Mouse (Mus musculus): ENCODE measurements around the gene Bcl2a1d. TPM values are rescaled to one million over a fixed set of nuclear protein-coding genes. Genes with fewer than 3 reads are reported as not detected.
"Not testable (repeated sequence)": the region's sequence is repeated elsewhere in the genome, so short reads cannot be mapped to it uniquely, and the experiment has no call there.

Bcl2a1d gene
- polyA plus RNA-seq, 1 experiment from 2014 or later, result 18.2 TPM

GRCm38 (mm10) chr9:88719989-88720537, 11.7 kb downstream of the Bcl2a1d start, which contains the start of gene Mthfsl:
Mthfsl (minus strand) TSS chr9:88720296.
- not testable (repeated sequence) for H3K27me3 ChIP-seq (replicated peaks; ENCODE audit: insufficient read depth, low read length); H3K9me3 ChIP-seq (ENCODE audit: low read length); H3K4me1 ChIP-seq (ENCODE audit: insufficient read depth, low read depth, low read length); H3K9ac ChIP-seq (replicated peaks; ENCODE audit: low read depth); H3K36me3 ChIP-seq (ENCODE audit: insufficient read depth, low read length); H3K27ac ChIP-seq (ENCODE audit: low read length)
- DNase-seq (ENCODE audit: low spot score), result peak; percentile 87
- 8% methylated on average over 11 of the region's 12 CpGs for WGBS
- Histone ChIP-seq H3K4me3 (ENCODE audit: low read depth, low read length) (peak within 1 kb of the TSS; percentile 29), H3K4me2 (replicated peaks; ENCODE audit: low read depth, low read length) (peak within 1 kb of the TSS; percentile 48)
- peak; percentile 32 for TF ChIP-seq CTCF (IDR thresholded peaks at IDR 0.05)
- peak; percentile 78 for ATAC-seq

- WGBS, result 10% methylated on average over 11 of the region's 46 CpGs
- peak overlapping the region; percentile 26; the same call in 1 of the 2 replicates for H3K4me3 ChIP-seq (ENCODE audit: low read depth, low read length)
These were observed 12.4 kb downstream of the Bcl2a1d start for GRCm38 (mm10) chr9:88719073-88719921.

GRCm38 (mm10) chr9:88718593-88718992, 13.1 kb downstream of the Bcl2a1d start:
- 62% methylated on average over 5 of the region's 5 CpGs for WGBS
- not testable (repeated sequence) for H3K27me3 ChIP-seq (replicated peaks; ENCODE audit: insufficient read depth, low read length); DNase-seq (ENCODE audit: low spot score); H3K4me3 ChIP-seq (ENCODE audit: low read depth, low read length); H3K4me1 ChIP-seq (ENCODE audit: insufficient read depth, low read depth, low read length); H3K9me3 ChIP-seq (ENCODE audit: low read length); H3K9ac ChIP-seq (replicated peaks; ENCODE audit: low read depth); H3K36me3 ChIP-seq (ENCODE audit: insufficient read depth, low read length); H3K27ac ChIP-seq (ENCODE audit: low read length); ATAC-seq
- peak overlapping the region; percentile 40; the same call in 1 of the 2 replicates for H3K4me2 ChIP-seq (replicated peaks; ENCODE audit: low read depth, low read length)

More at GRCm38 (mm10) chr9:88719073-88719921, 12.4 kb downstream of the Bcl2a1d start:
- H3K9me3 ChIP-seq (ENCODE audit: low read length); H3K9ac ChIP-seq (replicated peaks; ENCODE audit: low read depth); H3K4me1 ChIP-seq (ENCODE audit: insufficient read depth, low read depth, low read length); H3K27ac ChIP-seq (ENCODE audit: low read length); H3K36me3 ChIP-seq (ENCODE audit: insufficient read depth, low read length); H3K27me3 ChIP-seq (replicated peaks; ENCODE audit: insufficient read depth, low read length): not testable (repeated sequence)
- peak; percentile 92 for ATAC-seq
- peak; percentile 38 for DNase-seq (ENCODE audit: low spot score)
- H3K4me2 ChIP-seq (replicated peaks; ENCODE audit: low read depth, low read length), result peak overlapping the region; percentile 40; the same call in 1 of the 2 replicates

GRCm38 (mm10) chr9:88718140-88718539, 13.6 kb downstream of the Bcl2a1d start:
- peak; percentile 43 for TF ChIP-seq CTCF (IDR thresholded peaks at IDR 0.05)
- DNase-seq (ENCODE audit: low spot score), result peak; percentile 11
- not testable (repeated sequence) for H3K36me3 ChIP-seq (ENCODE audit: insufficient read depth, low read length); H3K4me2 ChIP-seq (replicated peaks; ENCODE audit: low read depth, low read length); H3K4me1 ChIP-seq (ENCODE audit: insufficient read depth, low read depth, low read length); ATAC-seq; H3K9ac ChIP-seq (replicated peaks; ENCODE audit: low read depth); H3K4me3 ChIP-seq (ENCODE audit: low read depth, low read length); H3K27ac ChIP-seq (ENCODE audit: low read length); H3K9me3 ChIP-seq (ENCODE audit: low read length); H3K27me3 ChIP-seq (replicated peaks; ENCODE audit: insufficient read depth, low read length)
- WGBS, result 21% methylated on average over 2 of the region's 2 CpGs

- not testable (repeated sequence) for H3K4me1 ChIP-seq (ENCODE audit: insufficient read depth, low read depth, low read length); H3K4me2 ChIP-seq (replicated peaks; ENCODE audit: low read depth, low read length); H3K27me3 ChIP-seq (replicated peaks; ENCODE audit: insufficient read depth, low read length); DNase-seq (ENCODE audit: low spot score); H3K9ac ChIP-seq (replicated peaks; ENCODE audit: low read depth); H3K27ac ChIP-seq (ENCODE audit: low read length); ATAC-seq; H3K36me3 ChIP-seq (ENCODE audit: insufficient read depth, low read length); H3K9me3 ChIP-seq (ENCODE audit: low read length); H3K4me3 ChIP-seq (ENCODE audit: low read depth, low read length)
- WGBS, result 81% methylated on average over 5 of the region's 5 CpGs
These were observed 17.2 kb downstream of the Bcl2a1d start for GRCm38 (mm10) chr9:88714515-88714914.

- 73% methylated on average over 3 of the region's 3 CpGs for WGBS
- not testable (repeated sequence) for H3K27me3 ChIP-seq (replicated peaks; ENCODE audit: insufficient read depth, low read length)
These were observed 19.5 kb downstream of the Bcl2a1d start for GRCm38 (mm10) chr9:88712164-88712749.

GRCm38 (mm10) chr9:88710910-88711438, 20.7 kb downstream of the Bcl2a1d start:
- H3K9ac ChIP-seq (replicated peaks; ENCODE audit: low read depth); H3K27me3 ChIP-seq (replicated peaks; ENCODE audit: insufficient read depth, low read length); H3K36me3 ChIP-seq (ENCODE audit: insufficient read depth, low read length); H3K9me3 ChIP-seq (ENCODE audit: low read length); H3K4me3 ChIP-seq (ENCODE audit: low read depth, low read length); H3K4me2 ChIP-seq (replicated peaks; ENCODE audit: low read depth, low read length); ATAC-seq; H3K4me1 ChIP-seq (ENCODE audit: insufficient read depth, low read depth, low read length); H3K27ac ChIP-seq (ENCODE audit: low read length); DNase-seq (ENCODE audit: low spot score): not testable (repeated sequence)
- WGBS, result 97% methylated on average over 4 of the region's 5 CpGs

More at GRCm38 (mm10) chr9:88712164-88712749, 19.5 kb downstream of the Bcl2a1d start:
- not testable (repeated sequence) for ATAC-seq; H3K9me3 ChIP-seq (ENCODE audit: low read length); H3K9ac ChIP-seq (replicated peaks; ENCODE audit: low read depth); H3K4me2 ChIP-seq (replicated peaks; ENCODE audit: low read depth, low read length); DNase-seq (ENCODE audit: low spot score); H3K4me3 ChIP-seq (ENCODE audit: low read depth, low read length); H3K36me3 ChIP-seq (ENCODE audit: insufficient read depth, low read length); H3K27ac ChIP-seq (ENCODE audit: low read length); H3K4me1 ChIP-seq (ENCODE audit: insufficient read depth, low read depth, low read length)

- not testable (repeated sequence) for ATAC-seq; H3K27me3 ChIP-seq (replicated peaks; ENCODE audit: insufficient read depth, low read length); H3K4me1 ChIP-seq (ENCODE audit: insufficient read depth, low read depth, low read length); H3K4me2 ChIP-seq (replicated peaks; ENCODE audit: low read depth, low read length); DNase-seq (ENCODE audit: low spot score); H3K36me3 ChIP-seq (ENCODE audit: insufficient read depth, low read length); H3K27ac ChIP-seq (ENCODE audit: low read length); H3K4me3 ChIP-seq (ENCODE audit: low read depth, low read length); H3K9ac ChIP-seq (replicated peaks; ENCODE audit: low read depth); H3K9me3 ChIP-seq (ENCODE audit: low read length)
- 73% methylated on average over 2 of the region's 2 CpGs for WGBS
These were observed 21.3 kb downstream of the Bcl2a1d start for GRCm38 (mm10) chr9:88710439-88710838.

GRCm38 (mm10) chr9:88709794-88710193, 21.9 kb downstream of the Bcl2a1d start:
- not testable (repeated sequence) for H3K9ac ChIP-seq (replicated peaks; ENCODE audit: low read depth); H3K9me3 ChIP-seq (ENCODE audit: low read length); H3K36me3 ChIP-seq (ENCODE audit: insufficient read depth, low read length); H3K4me2 ChIP-seq (replicated peaks; ENCODE audit: low read depth, low read length); DNase-seq (ENCODE audit: low spot score); H3K27ac ChIP-seq (ENCODE audit: low read length); H3K4me1 ChIP-seq (ENCODE audit: insufficient read depth, low read depth, low read length); H3K4me3 ChIP-seq (ENCODE audit: low read depth, low read length); H3K27me3 ChIP-seq (replicated peaks; ENCODE audit: insufficient read depth, low read length)
- ATAC-seq, result peak; percentile 26; the same call in 1 of the 2 replicates
- WGBS, result 52% methylated on average over 5 of the region's 5 CpGs
